Mouse (Mus musculus) lung, postnatal 4 days (tissue): ENCODE results near the gene Gm16253.

Source experiments
- DNase-seq, 2 experiments: peaks; one replicate each; pipeline ENCODE4 v3.0.0; 2021

Gene Gm16253

GRCm38 (mm10) chr3:96557694-96558093, 19.1 kb upstream of the Gm16253 start, which contains the start of gene Txnip:
Txnip (plus strand) TSS chr3:96557957.
- DNase-seq = peak; percentile 100

GRCm38 (mm10) chr3:96558159-96558558, 18.6 kb upstream of the Gm16253 start:
- no peak for DNase-seq

GRCm38 (mm10) chr3:96558668-96559196, 18.1 kb upstream of the Gm16253 start:
- no peak for DNase-seq

- DNase-seq = no peak
These were observed 17.3 kb upstream of the Gm16253 start for GRCm38 (mm10) chr3:96559398-96559910.

GRCm38 (mm10) chr3:96559911-96560850, 16.6 kb upstream of the Gm16253 start:
- DNase-seq = peak in 1 of 2 experiments; percentile 49

- DNase-seq = no peak
These were observed 15.7 kb upstream of the Gm16253 start for GRCm38 (mm10) chr3:96560881-96561668.

- peak; percentile 47 to 59 for DNase-seq
These were observed 14.7 kb upstream of the Gm16253 start for GRCm38 (mm10) chr3:96561946-96562681.

- DNase-seq = no peak
These were observed 13.5 kb upstream of the Gm16253 start for GRCm38 (mm10) chr3:96563267-96563666.

GRCm38 (mm10) chr3:96563911-96564632, 12.7 kb upstream of the Gm16253 start:
- DNase-seq = peak; percentile 60 to 63

GRCm38 (mm10) chr3:96564633-96565032, 12.2 kb upstream of the Gm16253 start:
- peak; percentile 74 to 81 for DNase-seq

- no peak for DNase-seq
These were observed 11.7 kb upstream of the Gm16253 start for GRCm38 (mm10) chr3:96565105-96565504.

GRCm38 (mm10) chr3:96566661-96567450, 9.9 kb upstream of the Gm16253 start:
- no peak for DNase-seq

- DNase-seq = no peak
These were observed 8.2 kb upstream of the Gm16253 start for GRCm38 (mm10) chr3:96568605-96569004.

- DNase-seq = no peak
These were observed 7.3 kb upstream of the Gm16253 start for GRCm38 (mm10) chr3:96569506-96569905.

- no peak for DNase-seq
These were observed 6.7 kb upstream of the Gm16253 start for GRCm38 (mm10) chr3:96569966-96570605.

GRCm38 (mm10) chr3:96570643-96571042, 6.1 kb upstream of the Gm16253 start:
- no peak for DNase-seq

GRCm38 (mm10) chr3:96571336-96571735, 5.4 kb upstream of the Gm16253 start:
- DNase-seq = no peak

GRCm38 (mm10) chr3:96571896-96572698, 4.7 kb upstream of the Gm16253 start:
- peak; percentile 58 to 63 for DNase-seq
